Mouse (Mus musculus) neutrophil, adult 59 days (primary cell): ENCODE data around the gene Dcp1a. TPM values are rescaled to one million over a fixed set of nuclear protein-coding genes. Genes with fewer than 3 reads are reported as not detected.

Experiments used
- total RNA-seq, 2 experiments: library from RNA; stranded (reverse); gene quantifications; 1 replicate in 1 of 2; 2 replicates in 1 of 2; pipeline ENCODE4 v1.2.4; 2023

Dcp1a gene
- total RNA-seq = 10 to 100 TPM; 28.9 to 30.6 TPM

GRCm38 (mm10) chr14:30479361-30479948 is at the start of gene Dcp1a:
Gene Dcp1a (plus strand): TSS chr14:30479535.

GRCm38 (mm10) chr14:30491342-30491741 is 12.0 kb downstream of the Dcp1a start, which contains the start of gene Cacna1d:
Gene Cacna1d (minus strand): TSS chr14:30491455.

DNA sequence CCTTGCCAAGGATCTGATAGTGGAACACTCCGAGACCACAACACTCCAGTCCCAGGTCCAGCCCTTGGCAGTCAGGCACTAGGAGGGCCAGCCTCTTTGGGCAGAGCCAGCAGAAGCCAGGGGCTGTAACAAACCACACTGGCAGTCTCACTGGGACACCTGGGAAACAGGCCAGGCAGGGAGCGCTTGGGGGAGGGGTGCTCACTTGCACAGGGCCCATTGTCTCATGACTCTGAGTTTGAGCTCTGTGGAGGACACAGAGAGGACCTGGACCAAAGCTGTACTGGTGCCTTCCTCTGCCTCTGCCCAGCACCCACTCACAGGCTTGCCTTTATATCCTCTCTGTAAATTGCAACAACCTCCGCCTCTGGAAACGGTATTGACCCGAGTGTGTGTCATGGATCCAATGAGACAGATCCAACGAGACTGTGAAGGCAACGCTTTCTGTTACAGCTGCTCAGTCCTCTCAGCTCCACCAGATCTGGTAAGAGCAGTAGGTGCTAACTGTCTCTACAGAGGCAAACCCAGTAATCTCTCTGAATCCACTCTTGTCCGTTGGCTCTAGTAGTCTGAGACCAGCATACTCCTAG is 68.9 kb downstream of the Dcp1a start, which contains the start of gene Tkt:
Tkt (plus strand) TSS at position 229 of the 590 bp plus-strand sequence.

Other genes with a start within 250 kb of the Dcp1a start
- gene Cacna1d, start 11.9 kb downstream of the Dcp1a start, total RNA-seq = 1 to 10 TPM; 2.4 to 3.1 TPM
- gene Tkt, start 68.8 kb downstream of the Dcp1a start, total RNA-seq = 1,000 to 10,000 TPM; 1,175 to 1,330 TPM
- 100 to 1,000 TPM; 646 to 686 TPM for gene Prkcd, start 146.7 kb downstream of the Dcp1a start, total RNA-seq
- 1 to 10 TPM; 7.5 to 9.4 TPM for gene Rft1, start 174.8 kb downstream of the Dcp1a start, total RNA-seq
- gene Sfmbt1, start 235.3 kb downstream of the Dcp1a start, total RNA-seq = 10 to 100 TPM; 13.1 to 13.7 TPM